Mouse (Mus musculus): Measurements from ENCODE around the gene Iqcf6. TPM values are rescaled to one million over a fixed set of nuclear protein-coding genes. Genes with fewer than 3 reads are reported as not detected.
"Not testable (repeated sequence)": the region's sequence is repeated elsewhere in the genome, so short reads cannot be mapped to it uniquely, and the experiment has no call there.

Gene Iqcf6
- polyA plus RNA-seq (2015; fragmentation: Nextera tagmentation; extraction: Ambion mirVana), result not detected in 2 replicates

DNA sequence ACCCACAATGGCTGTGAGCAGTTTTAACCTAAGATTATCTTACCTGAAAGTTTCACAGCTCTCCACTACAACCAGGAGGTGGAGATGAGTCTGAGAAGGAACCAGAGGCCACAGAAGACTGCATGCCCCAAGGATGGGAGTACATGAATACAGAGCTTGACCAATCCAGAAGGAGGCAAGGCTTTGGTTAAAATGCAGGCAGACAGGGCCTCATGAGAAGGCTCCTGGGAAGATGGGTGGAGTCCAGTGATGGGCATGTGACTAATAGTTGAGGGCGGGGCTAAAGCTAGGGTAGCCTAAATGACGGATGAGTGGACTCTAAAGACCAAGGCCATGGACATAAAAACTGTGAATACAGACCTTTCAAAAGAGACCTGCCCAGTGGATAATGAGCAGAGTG, at the start of gene Iqcf6:
TSS of gene Iqcf6 (plus strand) at position 301 of the 400 bp plus-strand sequence.
- H3K4me3 ChIP-seq (ENCODE audit: low read depth, low read length), result no peak within 1 kb of the TSS
- no peaks in the 10 kb centered on the region for H3K27me3 ChIP-seq (ENCODE audit: control insufficient read depth, insufficient read depth, low read length)
- TF ChIP-seq EP300 (optimal IDR thresholded peaks at IDR 0.05), result no peak
- TF ChIP-seq CTCF (IDR thresholded peaks at IDR 0.05; ENCODE audit: low read depth), result no peak
- no peak for DNase-seq (ENCODE audit: low spot score)
- no peaks in the 10 kb centered on the region for H3K4me1 ChIP-seq (replicated peaks; ENCODE audit: control insufficient read depth, insufficient read depth)
- no peak within 1 kb of the TSS for H3K4me2 ChIP-seq (replicated peaks; ENCODE audit: low read depth)
- H3K36me3 ChIP-seq (ENCODE audit: control insufficient read depth, insufficient read depth, low read length), result no peaks in the 10 kb centered on the region
- no peaks in the 10 kb centered on the region for H3K9me3 ChIP-seq (ENCODE audit: control insufficient read depth, low read length)
- H3K27ac ChIP-seq (replicated peaks), result no peak within 1 kb of the TSS
- no peak for ATAC-seq (ENCODE audit: low FRiP score, low TSS enrichment)
- 70% methylated on average over 2 of the region's 2 CpGs for whole genome bisulfite sequencing
- H3K9ac ChIP-seq (ENCODE audit: low read length), result no peak within 1 kb of the TSS

- Histone ChIP-seq H3K4me2 (replicated peaks; ENCODE audit: low read depth) (no peak overlapping the region), H3K27me3 (ENCODE audit: control insufficient read depth, insufficient read depth, low read length) (no peaks in the 10 kb centered on the region), H3K27ac (replicated peaks) (no peak overlapping the region), H3K9ac (ENCODE audit: low read length) (no peak overlapping the region), H3K4me1 (replicated peaks; ENCODE audit: control insufficient read depth, insufficient read depth) (no peaks in the 10 kb centered on the region), H3K4me3 (ENCODE audit: low read depth, low read length) (no peak overlapping the region), H3K9me3 (ENCODE audit: control insufficient read depth, low read length) (no peaks in the 10 kb centered on the region), H3K36me3 (ENCODE audit: control insufficient read depth, insufficient read depth, low read length) (no peaks in the 10 kb centered on the region)
- TF ChIP-seq EP300 (optimal IDR thresholded peaks at IDR 0.05) (no peak), CTCF (IDR thresholded peaks at IDR 0.05; ENCODE audit: low read depth) (no peak)
- DNase-seq (ENCODE audit: low spot score), result no peak
- no peak for ATAC-seq (ENCODE audit: low FRiP score, low TSS enrichment)
- WGBS, result 66% methylated on average over 7 of the region's 7 CpGs
These were observed 46.4 kb upstream of the Iqcf6 start for GRCm38 (mm10) chr9:106580016-106580415.

- WGBS, result 56% methylated on average over 1 of the region's 1 CpGs
- Histone ChIP-seq H3K9me3 (ENCODE audit: control insufficient read depth, low read length) (no peaks in the 10 kb centered on the region), H3K9ac (ENCODE audit: low read length) (no peak overlapping the region), H3K4me3 (ENCODE audit: low read depth, low read length) (no peak overlapping the region), H3K4me1 (replicated peaks; ENCODE audit: control insufficient read depth, insufficient read depth) (no peaks in the 10 kb centered on the region), H3K27ac (replicated peaks) (no peak overlapping the region), H3K27me3 (ENCODE audit: control insufficient read depth, insufficient read depth, low read length) (no peaks in the 10 kb centered on the region), H3K4me2 (replicated peaks; ENCODE audit: low read depth) (no peak overlapping the region), H3K36me3 (ENCODE audit: control insufficient read depth, insufficient read depth, low read length) (no peaks in the 10 kb centered on the region)
- TF ChIP-seq EP300 (optimal IDR thresholded peaks at IDR 0.05), result no peak
- no peak for TF ChIP-seq CTCF (IDR thresholded peaks at IDR 0.05; ENCODE audit: low read depth)
- ATAC-seq (ENCODE audit: low FRiP score, low TSS enrichment) (no peak), DNase-seq (ENCODE audit: low spot score) (no peak)
These were observed 43.8 kb upstream of the Iqcf6 start for GRCm38 (mm10) chr9:106582552-106582951.

DNA sequence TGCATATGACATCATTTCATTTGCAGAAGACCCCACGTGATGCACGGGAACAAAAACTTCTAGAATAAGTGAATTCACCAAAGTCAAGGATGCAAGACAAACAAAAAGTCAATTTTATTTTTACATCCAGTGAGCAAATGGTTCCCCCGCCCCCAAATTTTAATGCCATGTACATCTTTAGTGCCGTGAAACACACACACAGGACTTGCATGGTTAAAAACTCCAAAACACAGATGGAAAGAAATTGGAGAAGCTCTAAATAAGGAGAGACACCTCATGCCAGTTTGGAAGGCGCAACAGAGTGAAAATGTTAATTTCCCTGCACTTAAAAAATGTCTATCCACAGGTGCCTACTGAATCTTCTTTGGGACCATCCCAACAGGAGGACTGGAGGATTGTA, 34.2 kb upstream of the Iqcf6 start:
- H3K4me3 ChIP-seq (ENCODE audit: low read depth, low read length), result no peak overlapping the region
- H3K9me3 ChIP-seq (ENCODE audit: control insufficient read depth, low read length), result no peaks in the 10 kb centered on the region
- no peaks in the 10 kb centered on the region for H3K4me1 ChIP-seq (replicated peaks; ENCODE audit: control insufficient read depth, insufficient read depth)
- ATAC-seq (ENCODE audit: low FRiP score, low TSS enrichment) (no peak), DNase-seq (ENCODE audit: low spot score) (no peak)
- H3K36me3 ChIP-seq (ENCODE audit: control insufficient read depth, insufficient read depth, low read length), result no peaks in the 10 kb centered on the region
- no peak for TF ChIP-seq EP300 (optimal IDR thresholded peaks at IDR 0.05)
- no peak overlapping the region for H3K27ac ChIP-seq (replicated peaks)
- H3K9ac ChIP-seq (ENCODE audit: low read length), result no peak overlapping the region
- 90% methylated on average over 5 of the region's 5 CpGs for WGBS
- H3K27me3 ChIP-seq (ENCODE audit: control insufficient read depth, insufficient read depth, low read length), result no peaks in the 10 kb centered on the region
- no peak overlapping the region for H3K4me2 ChIP-seq (replicated peaks; ENCODE audit: low read depth)

DNA sequence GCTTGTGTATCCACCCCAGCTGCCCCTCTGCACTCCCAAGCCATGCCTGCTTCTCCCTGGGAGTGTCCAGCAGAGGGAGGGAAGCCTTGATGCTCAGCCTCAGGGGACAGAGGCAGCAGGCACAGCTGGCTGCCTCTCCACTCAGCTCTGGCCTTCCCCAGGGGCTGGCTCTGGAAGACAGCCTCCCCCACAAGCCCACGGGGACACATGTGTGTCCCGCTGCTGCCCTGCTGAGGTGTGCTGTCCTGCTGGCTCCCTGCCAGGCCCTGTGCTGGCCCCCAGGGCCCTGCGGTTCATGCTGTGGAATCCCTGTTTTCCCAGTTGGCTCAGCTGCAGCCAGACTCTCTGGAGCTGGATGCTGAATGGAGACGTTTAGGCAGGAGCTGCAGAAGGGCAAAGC, 31.0 kb upstream of the Iqcf6 start:
- not testable (repeated sequence) for H3K9ac ChIP-seq (ENCODE audit: low read length); ATAC-seq (ENCODE audit: low FRiP score, low TSS enrichment); DNase-seq (ENCODE audit: low spot score); H3K4me3 ChIP-seq (ENCODE audit: low read depth, low read length); H3K27ac ChIP-seq (replicated peaks); H3K9me3 ChIP-seq (ENCODE audit: control insufficient read depth, low read length); H3K4me2 ChIP-seq (replicated peaks; ENCODE audit: low read depth); H3K4me1 ChIP-seq (replicated peaks; ENCODE audit: control insufficient read depth, insufficient read depth); H3K36me3 ChIP-seq (ENCODE audit: control insufficient read depth, insufficient read depth, low read length); H3K27me3 ChIP-seq (ENCODE audit: control insufficient read depth, insufficient read depth, low read length)
- WGBS, result 19% methylated on average over 4 of the region's 4 CpGs

- no peaks in the 10 kb centered on the region for H3K9me3 ChIP-seq (ENCODE audit: control insufficient read depth, low read length)
- TF ChIP-seq EP300 (optimal IDR thresholded peaks at IDR 0.05), result no peak
- no peak for TF ChIP-seq CTCF (IDR thresholded peaks at IDR 0.05; ENCODE audit: low read depth)
- no peaks in the 10 kb centered on the region for H3K4me1 ChIP-seq (replicated peaks; ENCODE audit: control insufficient read depth, insufficient read depth)
- no peak overlapping the region for H3K27ac ChIP-seq (replicated peaks)
- no peaks in the 10 kb centered on the region for H3K36me3 ChIP-seq (ENCODE audit: control insufficient read depth, insufficient read depth, low read length)
- H3K4me2 ChIP-seq (replicated peaks; ENCODE audit: low read depth), result no peak overlapping the region
- no peaks in the 10 kb centered on the region for H3K27me3 ChIP-seq (ENCODE audit: control insufficient read depth, insufficient read depth, low read length)
- no peak overlapping the region for H3K4me3 ChIP-seq (ENCODE audit: low read depth, low read length)
- DNase-seq (ENCODE audit: low spot score) (no peak), ATAC-seq (ENCODE audit: low FRiP score, low TSS enrichment) (no peak)
- H3K9ac ChIP-seq (ENCODE audit: low read length), result no peak overlapping the region
- 64% methylated on average over 7 of the region's 7 CpGs for WGBS
These were observed 30.5 kb upstream of the Iqcf6 start for GRCm38 (mm10) chr9:106595836-106596235.

Data from stomach, postnatal 0 days (tissue).